Mouse (Mus musculus) embryonic facial prominence, embryonic 11.5 days (tissue): ENCODE data around the gene Arpp21. TPM values are rescaled to one million over a fixed set of nuclear protein-coding genes. Genes with fewer than 3 reads are reported as not detected.

Experiments
- ATAC-seq: fragments of 200-750 bp; cut with Nextera tagmentation; replicated peaks from 2 replicates; pipeline ENCODE4 v1.8.0; 2017; ENCODE audit warnings: low read depth; ENCODE audit not compliant: insufficient number of reproducible peaks, low FRiP score, low TSS enrichment
- DNase-seq: peaks from one replicate; pipeline ENCODE4 v3.0.0-alpha.2; 2015; ENCODE audit warnings: low spot score
- H3K27ac ChIP-seq: fragments of 300-500 bp; sonication (generic); replicated peaks from 2 replicates; pipeline ENCODE4 v1.5.1; 2014; ENCODE audit warnings: mild to moderate bottlenecking, low read depth, low read length, control low read depth
- H3K27me3 ChIP-seq: fragments of 300-500 bp; sonication (generic); 2 replicates; pipeline ENCODE4 v1.6.1; 2014; ENCODE audit warnings: mild to moderate bottlenecking, low read length, moderate library complexity, mixed read lengths; ENCODE audit not compliant: control insufficient read depth, insufficient read depth
- H3K36me3 ChIP-seq: fragments of 300-500 bp; sonication (generic); replicated peaks from 2 replicates; pipeline ENCODE4 v1.6.1; 2014; ENCODE audit warnings: low read depth, mild to moderate bottlenecking, low read length, moderate library complexity, mixed read lengths; ENCODE audit not compliant: control insufficient read depth, insufficient read depth
- H3K4me1 ChIP-seq: fragments of 300-500 bp; sonication (generic); 2 replicates; pipeline ENCODE4 v1.6.1; 2014; ENCODE audit warnings: low read length, mixed read lengths; ENCODE audit not compliant: control insufficient read depth, insufficient read depth
- H3K4me2 ChIP-seq: fragments of 300-500 bp; sonication (generic); 2 replicates; pipeline ENCODE4 v1.6.1; 2014; ENCODE audit warnings: low read depth, mild to moderate bottlenecking, control low read depth, low read length, moderate library complexity
- H3K4me3 ChIP-seq: fragments of 300-500 bp; sonication (generic); 2 replicates; pipeline ENCODE4 v1.5.1; 2014; ENCODE audit warnings: low read depth, low read length, control low read depth
- H3K9ac ChIP-seq: fragments of 300-500 bp; sonication (generic); replicated peaks from 2 replicates; pipeline ENCODE4 v1.6.1; 2014; ENCODE audit warnings: mild to moderate bottlenecking, control low read depth, low read length
- H3K9me3 ChIP-seq: fragments of 300-500 bp; sonication (generic); replicated peaks from 2 replicates; pipeline ENCODE4 v1.6.1; 2016; ENCODE audit warnings: mild to moderate bottlenecking, low read length, inconsistent platforms, mixed read lengths; ENCODE audit not compliant: control insufficient read depth
- WGBS: fragments of 180-500 bp; shearing (Covaris S2); extraction: QIAGEN DNeasy Blood & Tissue Kit; methylation state at CpG from one replicate; pipeline ENCODE4 v1.1.7; 2014; 5-methylcytosine and 5-hydroxymethylcytosine counted together
- polyA plus RNA-seq: library from polyadenylated mRNA; unstranded; fragments of >200 nt; fragmentation: Nextera tagmentation; extraction: Ambion mirVana; gene quantifications from 2 replicates; pipeline ENCODE4 v1.2.1, GENCODE M21; 2014

Arpp21 gene
- polyA plus RNA-seq, 1 experiment from 2014 or later, result 3.1 TPM

- WGBS, result 66% methylated on average over 10 of the region's 10 CpGs
- no peak for DNase-seq
- H3K9me3 ChIP-seq, result no peaks in the 10 kb centered on the region
- no peaks in the 10 kb centered on the region for H3K27me3 ChIP-seq
- 0 out of 2 replicates have a peak, but pooled peaks have one; percentile 31 for ATAC-seq
- no peaks in the 10 kb centered on the region for H3K36me3 ChIP-seq
- no peak overlapping the region for H3K4me3 ChIP-seq
- no peak overlapping the region for H3K27ac ChIP-seq
- no peaks in the 10 kb centered on the region for H3K4me1 ChIP-seq
- no peak overlapping the region for H3K9ac ChIP-seq
- H3K4me2 ChIP-seq, result no peak overlapping the region
These were observed 22.1 kb downstream of the Arpp21 start for GRCm38 (mm10) chr9:112213411-112214255.

DNA sequence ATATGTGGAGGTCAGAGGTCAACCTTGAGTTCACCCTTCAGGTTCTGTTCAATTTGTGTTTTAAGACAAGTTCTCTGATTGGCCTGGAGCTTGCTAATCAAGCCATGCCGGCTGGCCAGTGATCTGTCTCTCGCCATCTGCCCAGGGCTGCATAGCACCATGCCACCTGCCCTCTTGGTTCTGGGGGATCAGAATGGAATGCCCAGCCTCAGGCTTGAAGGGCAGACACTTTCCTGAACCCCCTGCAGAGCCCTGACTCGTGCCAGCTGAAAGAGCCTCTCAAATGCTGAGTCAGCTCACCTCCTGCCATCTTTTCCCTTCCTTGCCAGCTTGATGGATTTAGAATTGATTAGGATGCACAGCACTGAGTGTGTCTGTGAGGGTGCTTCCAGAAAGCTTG, 25.9 kb downstream of the Arpp21 start:
- Histone ChIP-seq H3K4me3 (no peak overlapping the region), H3K4me1 (no peaks in the 10 kb centered on the region), H3K27me3 (no peaks in the 10 kb centered on the region), H3K9me3 (no peaks in the 10 kb centered on the region), H3K9ac (no peak overlapping the region), H3K4me2 (no peak overlapping the region), H3K36me3 (no peaks in the 10 kb centered on the region), H3K27ac (no peak overlapping the region)
- DNase-seq (no peak), ATAC-seq (no peak)
- 62% methylated on average over 3 of the region's 3 CpGs for WGBS

- no peak overlapping the region for H3K9ac ChIP-seq
- H3K27ac ChIP-seq, result no peak overlapping the region
- no peaks in the 10 kb centered on the region for H3K27me3 ChIP-seq
- peak; percentile 47 for DNase-seq
- H3K36me3 ChIP-seq, result no peaks in the 10 kb centered on the region
- no peak overlapping the region for H3K4me3 ChIP-seq
- peak; percentile 89 for ATAC-seq
- no peaks in the 10 kb centered on the region for H3K4me1 ChIP-seq
- WGBS, result 22% methylated on average over 4 of the region's 4 CpGs
- H3K4me2 ChIP-seq, result no peak overlapping the region
- H3K9me3 ChIP-seq, result no peaks in the 10 kb centered on the region
These were observed 28.0 kb downstream of the Arpp21 start for GRCm38 (mm10) chr9:112207767-112208166.

GRCm38 (mm10) chr9:112198296-112198695, 37.4 kb downstream of the Arpp21 start:
- WGBS, result 85% methylated on average over 6 of the region's 6 CpGs

DNA sequence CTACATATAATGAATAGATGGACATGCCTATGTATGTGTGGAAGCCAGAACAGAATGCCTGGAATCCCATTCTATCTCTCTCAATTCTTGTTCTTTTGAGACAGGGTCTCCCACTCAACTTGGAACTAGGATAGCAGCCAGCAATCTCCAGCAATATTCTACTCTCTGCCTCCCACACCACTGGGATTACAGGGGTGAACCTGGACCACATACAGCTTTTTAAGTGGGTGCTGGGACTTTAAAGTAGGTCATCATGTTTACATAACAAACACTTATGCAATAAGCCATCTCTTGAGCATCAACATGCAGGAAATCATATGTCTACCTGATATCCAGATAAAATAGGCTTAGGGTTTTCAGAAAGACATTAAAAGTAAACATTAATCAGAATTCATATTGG, 41.7 kb downstream of the Arpp21 start:
- H3K4me1 ChIP-seq, result no peaks in the 10 kb centered on the region
- no peak overlapping the region for H3K27ac ChIP-seq
- H3K9me3 ChIP-seq, result no peaks in the 10 kb centered on the region
- H3K9ac ChIP-seq, result no peak overlapping the region
- no peaks in the 10 kb centered on the region for H3K36me3 ChIP-seq
- DNase-seq, result no peak
- H3K4me2 ChIP-seq, result no peak overlapping the region
- no peak for ATAC-seq
- H3K4me3 ChIP-seq, result no peak overlapping the region
- H3K27me3 ChIP-seq, result no peaks in the 10 kb centered on the region

More at GRCm38 (mm10) chr9:112198296-112198695, 37.4 kb downstream of the Arpp21 start:
- Histone ChIP-seq H3K4me3 (no peak overlapping the region), H3K9ac (no peak overlapping the region), H3K4me1 (no peaks in the 10 kb centered on the region), H3K27me3 (no peaks in the 10 kb centered on the region), H3K36me3 (no peaks in the 10 kb centered on the region), H3K9me3 (no peaks in the 10 kb centered on the region), H3K4me2 (no peak overlapping the region), H3K27ac (no peak overlapping the region)
- no peak for DNase-seq
- ATAC-seq, result no peak

- no peaks in the 10 kb centered on the region for H3K36me3 ChIP-seq
- H3K9ac ChIP-seq, result no peak overlapping the region
- H3K9me3 ChIP-seq, result no peaks in the 10 kb centered on the region
- DNase-seq, result no peak
- no peak overlapping the region for H3K27ac ChIP-seq
- no peak overlapping the region for H3K4me3 ChIP-seq
- no peak overlapping the region for H3K4me2 ChIP-seq
- no peak for ATAC-seq
- no peaks in the 10 kb centered on the region for H3K4me1 ChIP-seq
- WGBS, result 87% methylated on average over 10 of the region's 10 CpGs
- 0 out of 2 replicates have a peak, but pooled peaks cover 4% of the 10 kb centered on the region for H3K27me3 ChIP-seq
These were observed 46.3 kb downstream of the Arpp21 start for GRCm38 (mm10) chr9:112189394-112189793.

DNA sequence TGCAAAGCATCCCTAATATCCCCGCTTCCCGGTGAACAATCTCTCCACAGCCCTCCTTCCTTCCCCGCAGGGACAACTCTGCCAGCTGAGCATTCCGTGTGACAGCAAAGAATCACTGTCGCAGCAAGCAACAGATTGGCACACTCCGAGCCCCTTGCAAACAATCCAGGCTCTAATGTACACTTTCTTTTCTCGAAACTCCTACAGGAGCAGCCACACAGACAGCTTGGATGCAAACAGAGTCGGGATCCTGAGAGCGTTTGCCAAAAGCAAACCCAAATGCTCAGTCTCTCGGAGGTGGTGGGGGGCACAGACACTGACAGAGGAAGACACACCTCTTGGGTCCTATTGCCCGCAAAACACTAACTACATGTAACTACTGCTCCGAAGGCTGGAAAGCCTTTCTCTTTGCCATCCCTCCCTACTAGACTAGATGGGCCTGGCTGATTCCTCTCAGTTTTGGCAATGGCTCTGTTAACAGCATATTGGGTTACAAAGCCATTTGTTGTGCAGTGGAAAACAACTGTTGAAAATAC, 47.3 kb downstream of the Arpp21 start:
- Histone ChIP-seq H3K27ac (no peak overlapping the region), H3K9me3 (no peaks in the 10 kb centered on the region), H3K27me3 (0 out of 2 replicates have a peak, but pooled peaks cover 4% of the 10 kb centered on the region), H3K4me2 (no peak overlapping the region), H3K4me1 (no peaks in the 10 kb centered on the region), H3K4me3 (no peak overlapping the region), H3K36me3 (no peaks in the 10 kb centered on the region), H3K9ac (no peak overlapping the region)
- DNase-seq, result peak; percentile 9
- WGBS, result 43% methylated on average over 12 of the region's 12 CpGs
- no peak for ATAC-seq

DNA sequence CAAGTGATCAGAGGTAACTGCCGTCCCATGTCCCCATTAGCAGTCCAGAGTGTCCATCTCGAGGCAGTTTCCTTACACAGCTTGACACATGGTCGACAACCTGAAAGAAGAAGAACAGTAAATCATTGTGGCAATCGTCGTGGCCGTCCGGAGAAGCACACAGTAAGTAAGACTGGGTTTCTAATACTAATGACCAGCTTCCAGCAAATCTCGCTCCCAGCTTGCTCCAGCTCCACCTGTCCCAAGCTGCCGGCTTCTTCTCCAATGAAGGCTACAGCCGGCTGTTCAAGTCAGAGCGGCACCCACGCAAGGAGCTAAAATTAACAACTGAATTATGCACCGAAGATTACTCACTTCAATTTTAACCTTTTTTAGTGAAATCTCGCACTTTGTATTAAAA, 48.1 kb downstream of the Arpp21 start:
- Histone ChIP-seq H3K4me3 (no peak overlapping the region), H3K4me2 (peak overlapping the region; percentile 2; the same call in 1 of the 2 replicates), H3K36me3 (no peaks in the 10 kb centered on the region), H3K4me1 (no peaks in the 10 kb centered on the region), H3K27me3 (0 out of 2 replicates have a peak, but pooled peaks cover 4% of the 10 kb centered on the region), H3K9me3 (no peaks in the 10 kb centered on the region), H3K9ac (no peak overlapping the region), H3K27ac (no peak overlapping the region)
- 33% methylated on average over 14 of the region's 14 CpGs for WGBS
- ATAC-seq (no peak), DNase-seq (peak; percentile 10)
